Mouse (Mus musculus): ENCODE measurements at regions not wholly inside any gene's neighbourhood (a gene's known extent, or its start where the extent isn't known, plus 50 kb on each side); places are given as distances from the start of the nearest gene placed in this dataset.

GRCm38 (mm10) chr11:17417656-17418289 lies 160.4 kb downstream of the C1d start:
- H3K4me1 ChIP-seq, result no peaks in the 10 kb centered on the region
- H3K27ac ChIP-seq, result no peak overlapping the region
- H3K36me3 ChIP-seq (replicated peaks), result 0 out of 2 replicates have a peak, but pooled peaks cover 3% of the 10 kb centered on the region
- H3K9me3 ChIP-seq, result peaks cover 8% of the 10 kb centered on the region; the same call in 1 of the 2 replicates
- no peaks in the 10 kb centered on the region for H3K27me3 ChIP-seq (replicated peaks)
- ATAC-seq (replicated peaks), result no peak
- no peak overlapping the region for H3K9ac ChIP-seq
- H3K4me3 ChIP-seq, result no peak overlapping the region
- H3K4me2 ChIP-seq, result no peak overlapping the region
- 69% methylated on average over 4 of the region's 4 CpGs for WGBS

DNA sequence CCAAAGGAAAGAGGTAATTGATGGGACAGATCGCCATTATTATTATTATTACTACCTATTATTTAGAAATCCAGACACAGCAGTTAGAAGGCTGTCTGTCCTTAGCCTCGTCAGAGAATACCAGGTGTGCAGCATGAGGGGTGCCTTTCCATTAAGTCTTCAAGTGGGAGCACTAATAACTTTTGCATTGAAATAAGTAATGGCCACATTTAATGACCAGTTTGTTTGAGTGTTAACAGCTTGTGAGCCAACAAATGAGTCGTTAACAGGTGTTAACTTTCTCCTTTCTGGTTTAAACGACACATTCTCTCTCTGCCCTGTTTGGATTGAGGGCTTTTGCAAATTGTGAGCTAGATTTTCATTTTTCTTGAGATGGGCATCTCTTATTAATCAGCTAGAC lies 184.8 kb downstream of the C1d start:
- Histone ChIP-seq H3K27me3 (replicated peaks) (no peaks in the 10 kb centered on the region), H3K27ac (no peak overlapping the region), H3K4me3 (no peak overlapping the region), H3K9me3 (no peaks in the 10 kb centered on the region), H3K4me1 (no peaks in the 10 kb centered on the region), H3K36me3 (replicated peaks) (no peaks in the 10 kb centered on the region), H3K4me2 (no peak overlapping the region), H3K9ac (no peak overlapping the region)
- ATAC-seq (replicated peaks), result no peak
- 66% methylated on average over 4 of the region's 4 CpGs for WGBS

DNA sequence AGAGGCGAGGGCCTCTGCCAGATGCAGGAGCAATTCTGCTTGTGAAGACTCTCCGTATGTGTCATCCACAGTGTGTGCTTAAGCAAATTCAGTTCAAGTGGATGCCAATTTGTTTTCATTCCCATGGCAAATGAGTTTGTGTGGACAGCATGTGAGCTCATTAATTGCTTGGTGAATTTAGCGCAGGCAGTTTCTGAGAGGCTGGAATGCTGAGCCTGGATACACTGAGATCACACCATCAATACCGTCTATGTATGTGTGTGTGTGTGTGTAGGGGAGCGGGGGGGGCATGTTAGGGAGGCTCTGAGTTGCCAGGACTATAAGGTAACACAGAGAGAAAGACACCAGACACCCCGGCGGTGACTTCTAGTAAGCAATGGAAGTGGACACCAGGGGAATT lies 191.9 kb downstream of the C1d start:
- H3K36me3 ChIP-seq (replicated peaks), result no peaks in the 10 kb centered on the region
- no peak overlapping the region for H3K27ac ChIP-seq
- H3K4me2 ChIP-seq, result no peak overlapping the region
- no peak for ATAC-seq (replicated peaks)
- no peak overlapping the region for H3K4me3 ChIP-seq
- 81% methylated on average over 7 of the region's 7 CpGs for WGBS
- no peaks in the 10 kb centered on the region for H3K9me3 ChIP-seq
- no peak overlapping the region for H3K9ac ChIP-seq
- no peaks in the 10 kb centered on the region for H3K27me3 ChIP-seq (replicated peaks)
- no peaks in the 10 kb centered on the region for H3K4me1 ChIP-seq

GRCm38 (mm10) chr11:17450360-17451045 lies 193.1 kb downstream of the C1d start:
- H3K27me3 ChIP-seq (replicated peaks), result no peaks in the 10 kb centered on the region
- H3K9me3 ChIP-seq, result no peaks in the 10 kb centered on the region
- 76% methylated on average over 7 of the region's 7 CpGs for whole genome bisulfite sequencing
- H3K4me2 ChIP-seq, result no peak overlapping the region
- no peak overlapping the region for H3K27ac ChIP-seq
- no peak overlapping the region for H3K4me3 ChIP-seq
- no peaks in the 10 kb centered on the region for H3K4me1 ChIP-seq
- no peak overlapping the region for H3K9ac ChIP-seq
- H3K36me3 ChIP-seq (replicated peaks), result no peaks in the 10 kb centered on the region
- ATAC-seq (replicated peaks), result no peak

DNA sequence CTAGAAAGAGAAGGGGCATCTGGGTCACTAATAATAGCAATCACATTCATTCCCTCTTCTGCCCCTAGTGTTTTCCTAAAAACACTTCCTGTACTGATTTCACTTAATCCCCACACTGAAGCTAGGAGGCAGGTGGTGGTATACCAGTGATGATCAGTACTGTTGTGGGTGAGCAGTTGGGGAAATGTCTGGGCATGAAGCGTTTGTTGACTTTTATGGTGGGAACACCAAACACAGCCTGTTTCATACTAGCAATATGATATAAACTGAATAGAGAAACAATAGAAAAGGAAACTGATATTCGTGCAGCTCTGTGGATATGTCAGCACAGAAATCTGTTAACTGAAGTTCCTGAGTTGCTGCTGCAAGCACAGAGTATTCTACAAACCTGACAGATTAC lies 194.1 kb downstream of the C1d start:
- no peak overlapping the region for H3K4me2 ChIP-seq
- no peaks in the 10 kb centered on the region for H3K4me1 ChIP-seq
- no peaks in the 10 kb centered on the region for H3K36me3 ChIP-seq (replicated peaks)
- ATAC-seq (replicated peaks), result no peak
- H3K9me3 ChIP-seq, result no peaks in the 10 kb centered on the region
- H3K4me3 ChIP-seq, result no peak overlapping the region
- no peak overlapping the region for H3K27ac ChIP-seq
- 94% methylated on average over 2 of the region's 2 CpGs for WGBS
- H3K27me3 ChIP-seq (replicated peaks), result no peaks in the 10 kb centered on the region
- no peak overlapping the region for H3K9ac ChIP-seq

GRCm38 (mm10) chr11:17453530-17453929 lies 196.2 kb downstream of the C1d start:
- Histone ChIP-seq H3K27ac (no peak overlapping the region), H3K4me3 (no peak overlapping the region), H3K4me2 (no peak overlapping the region), H3K9ac (no peak overlapping the region), H3K27me3 (replicated peaks) (no peaks in the 10 kb centered on the region), H3K4me1 (no peaks in the 10 kb centered on the region), H3K36me3 (replicated peaks) (no peaks in the 10 kb centered on the region), H3K9me3 (no peaks in the 10 kb centered on the region)
- WGBS, result 69% methylated on average over 9 of the region's 9 CpGs
- ATAC-seq (replicated peaks), result no peak

- peaks cover 6% of the 10 kb centered on the region for H3K4me1 ChIP-seq
- no peak overlapping the region for H3K27ac ChIP-seq
- H3K4me3 ChIP-seq, result no peak overlapping the region
- H3K9me3 ChIP-seq, result no peaks in the 10 kb centered on the region
- 72% methylated on average over 4 of the region's 4 CpGs for WGBS
- ATAC-seq (replicated peaks), result no peak
- H3K36me3 ChIP-seq (replicated peaks), result no peaks in the 10 kb centered on the region
- H3K27me3 ChIP-seq (replicated peaks), result 0 out of 2 replicates have a peak, but pooled peaks cover 5% of the 10 kb centered on the region
- no peak overlapping the region for H3K4me2 ChIP-seq
- H3K9ac ChIP-seq, result no peak overlapping the region
Observed at GRCm38 (mm10) chr11:17458946-17459345, 201.6 kb downstream of the C1d start.

DNA sequence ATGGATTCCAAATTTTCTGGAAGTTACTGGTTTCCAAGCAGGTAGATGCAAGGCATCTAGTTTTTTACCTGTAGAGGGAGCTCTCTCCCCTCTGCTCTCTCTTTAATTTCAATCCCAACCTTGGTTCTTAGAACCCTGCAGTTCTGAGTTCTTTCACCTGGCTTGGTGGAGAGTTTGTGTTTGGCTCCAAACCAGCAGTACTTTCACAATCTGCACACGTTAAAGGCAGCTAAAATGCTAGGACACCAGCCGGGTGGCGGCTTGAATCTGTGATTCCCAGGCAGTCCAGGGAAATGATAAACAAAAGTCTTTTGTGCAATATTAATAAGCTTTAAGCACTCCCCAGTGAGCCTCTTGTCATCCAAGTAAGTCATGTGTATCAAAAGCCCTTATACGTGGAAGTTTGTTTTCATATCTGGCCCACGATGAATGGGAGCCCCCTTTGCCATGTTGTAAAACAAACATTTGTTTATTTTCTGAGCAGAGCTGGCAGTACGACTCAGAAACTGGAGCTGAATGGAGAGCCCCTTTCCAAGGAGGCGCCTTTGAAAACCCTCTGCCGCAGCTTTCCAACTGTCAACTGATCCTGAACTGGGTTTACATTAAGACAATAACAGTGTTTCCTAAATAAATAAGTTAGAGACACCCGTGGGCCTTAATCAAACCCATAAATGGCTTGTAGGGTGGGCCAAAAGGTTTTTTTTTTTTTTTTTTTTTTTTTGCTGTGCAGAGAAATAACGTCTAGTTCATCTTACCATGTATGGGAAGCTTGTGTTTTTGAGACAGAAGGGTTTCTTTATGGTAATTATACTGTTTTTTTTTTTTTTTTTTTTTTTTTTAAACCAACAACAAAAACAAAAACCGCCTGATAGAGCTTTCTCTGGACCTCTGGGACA lies 202.9 kb downstream of the C1d start:
- ATAC-seq (replicated peaks), result peak; percentile 84
- H3K27ac ChIP-seq, result no peak overlapping the region

DNA sequence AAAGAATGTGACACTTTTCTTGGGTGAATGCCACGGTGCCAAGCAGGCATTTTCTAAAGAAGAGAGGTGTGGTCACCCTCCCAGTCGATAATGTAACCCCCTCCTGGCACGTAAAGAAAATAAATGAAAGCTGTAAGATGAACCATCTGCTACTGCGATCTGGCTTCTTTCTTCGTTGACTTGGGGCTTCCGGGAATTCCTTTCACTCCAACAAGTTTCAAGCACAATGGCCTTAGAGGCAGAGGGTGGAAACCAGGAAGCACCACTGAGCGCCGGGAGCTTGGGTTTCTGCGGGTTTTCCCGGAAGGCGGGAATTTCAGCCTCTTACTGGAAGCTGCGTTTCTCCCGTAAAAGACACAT lies 203.5 kb downstream of the C1d start:
- H3K9me3 ChIP-seq, result no peaks in the 10 kb centered on the region
- 0 out of 2 replicates have a peak overlapping the region, but pooled peaks have one; percentile 6 for H3K9ac ChIP-seq
- peak overlapping the region; percentile 21 for H3K4me3 ChIP-seq
- H3K27me3 ChIP-seq (replicated peaks), result 0 out of 2 replicates have a peak, but pooled peaks cover 5% of the 10 kb centered on the region
- H3K27ac ChIP-seq, result no peak overlapping the region
- 6% methylated on average over 13 of the region's 13 CpGs for WGBS
- peaks cover 6% of the 10 kb centered on the region for H3K4me1 ChIP-seq
- H3K36me3 ChIP-seq (replicated peaks), result no peaks in the 10 kb centered on the region
- ATAC-seq (replicated peaks), result no peak
- H3K4me2 ChIP-seq, result peak overlapping the region; percentile 43

More for the DNA sequence above, 202.9 kb downstream of the C1d start:
- Histone ChIP-seq H3K9me3 (no peaks in the 10 kb centered on the region), H3K4me2 (peak overlapping the region; percentile 43), H3K27me3 (replicated peaks) (0 out of 2 replicates have a peak, but pooled peaks cover 5% of the 10 kb centered on the region), H3K4me3 (peak overlapping the region; percentile 21; the same call in 1 of the 2 replicates), H3K9ac (no peak overlapping the region), H3K4me1 (peaks cover 6% of the 10 kb centered on the region), H3K36me3 (replicated peaks) (no peaks in the 10 kb centered on the region)
- 5% methylated on average over 11 of the region's 11 CpGs for WGBS

DNA sequence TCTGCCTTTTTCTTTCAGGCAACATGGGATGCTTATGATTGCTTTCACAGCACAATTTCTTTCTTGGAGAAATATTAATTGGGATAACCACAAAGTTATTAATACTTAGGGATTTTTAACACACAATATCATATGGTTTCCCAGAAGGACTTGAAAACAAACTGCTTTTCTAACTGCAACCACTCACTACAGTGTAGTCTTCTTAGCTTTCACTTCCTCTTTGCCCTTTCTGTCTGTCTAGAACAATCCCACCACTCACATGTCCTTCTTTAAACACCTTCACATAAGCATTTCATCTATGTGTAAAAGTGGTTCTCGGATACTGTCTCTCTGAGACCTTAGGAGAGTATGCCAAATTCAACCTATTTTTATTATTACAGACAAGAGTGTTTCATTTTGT lies 204.3 kb downstream of the C1d start:
- H3K9me3 ChIP-seq, result no peaks in the 10 kb centered on the region
- H3K9ac ChIP-seq, result no peak overlapping the region
- H3K4me2 ChIP-seq, result no peak overlapping the region
- no peak overlapping the region for H3K27ac ChIP-seq
- no peaks in the 10 kb centered on the region for H3K36me3 ChIP-seq (replicated peaks)
- H3K4me1 ChIP-seq, result peaks cover 6% of the 10 kb centered on the region
- ATAC-seq (replicated peaks), result no peak
- H3K27me3 ChIP-seq (replicated peaks), result 0 out of 2 replicates have a peak, but pooled peaks cover 5% of the 10 kb centered on the region
- WGBS, result 94% methylated on average over 1 of the region's 1 CpGs
- no peak overlapping the region for H3K4me3 ChIP-seq

DNA sequence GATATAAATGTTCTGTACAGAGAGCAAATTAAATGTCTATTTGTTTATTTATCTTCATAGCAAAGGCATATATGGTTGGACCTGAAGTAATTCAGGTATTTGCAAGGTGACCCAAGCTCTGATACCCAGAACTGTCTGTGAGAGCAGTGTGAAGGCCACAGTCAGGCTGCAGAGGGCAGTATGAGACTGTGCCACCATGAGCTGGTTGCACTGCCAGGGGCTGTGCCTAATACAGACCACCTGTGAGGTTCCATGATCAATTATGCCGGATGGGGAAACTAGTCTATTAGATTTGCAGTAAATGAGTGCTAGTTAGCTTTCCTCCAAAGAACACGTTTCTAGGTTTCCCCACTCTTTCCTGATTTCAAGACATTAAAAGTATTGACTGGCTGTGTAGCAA lies 207.5 kb downstream of the C1d start:
- Histone ChIP-seq H3K4me2 (no peak overlapping the region), H3K27me3 (replicated peaks) (0 out of 2 replicates have a peak, but pooled peaks cover 2% of the 10 kb centered on the region), H3K9ac (no peak overlapping the region), H3K9me3 (no peaks in the 10 kb centered on the region), H3K4me3 (no peak overlapping the region), H3K36me3 (replicated peaks) (no peaks in the 10 kb centered on the region), H3K4me1 (peaks cover 6% of the 10 kb centered on the region), H3K27ac (no peak overlapping the region)
- ATAC-seq (replicated peaks), result peak; percentile 91
- 43% methylated on average over 2 of the region's 2 CpGs for WGBS

DNA sequence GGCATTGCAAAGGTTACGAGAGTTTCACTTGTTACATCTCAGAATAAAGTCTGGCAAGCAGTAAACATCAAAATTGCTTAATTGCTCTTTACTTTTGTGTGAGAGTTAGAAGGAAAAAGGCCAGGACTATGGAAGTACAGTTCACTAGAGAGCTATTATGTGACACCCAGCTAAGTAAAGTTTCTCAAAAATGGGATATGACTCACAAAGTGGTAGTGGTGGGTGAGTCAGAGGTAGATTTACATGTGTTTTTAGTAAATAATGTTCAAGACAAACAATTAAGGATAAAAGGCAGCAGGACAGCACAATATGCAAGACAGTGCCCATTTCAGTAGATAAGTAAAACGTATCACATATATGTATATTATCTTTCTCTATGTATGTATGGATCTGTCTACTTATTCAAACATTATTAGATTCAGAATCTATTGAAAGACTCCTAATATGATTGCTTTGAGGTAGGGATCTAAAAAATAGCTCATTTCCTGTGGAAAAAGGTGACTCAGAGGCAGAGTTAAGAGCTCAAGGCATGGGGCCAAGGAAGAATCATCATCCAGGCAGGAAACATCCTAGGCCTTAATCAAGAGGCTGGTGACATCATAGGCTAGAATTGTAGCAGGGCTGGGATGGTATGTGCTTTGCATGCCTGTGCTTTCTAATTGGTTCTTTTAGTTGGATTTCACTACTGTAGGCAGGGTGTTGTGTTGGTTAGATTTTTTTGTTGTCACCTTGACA lies 211.2 kb downstream of the C1d start:
- no peaks in the 10 kb centered on the region for H3K4me1 ChIP-seq
- ATAC-seq (replicated peaks), result no peak
- no peak overlapping the region for H3K4me2 ChIP-seq
- WGBS, result 88% methylated on average over 2 of the region's 2 CpGs
- H3K9ac ChIP-seq, result no peak overlapping the region
- no peaks in the 10 kb centered on the region for H3K9me3 ChIP-seq
- no peak overlapping the region for H3K27ac ChIP-seq
- no peaks in the 10 kb centered on the region for H3K36me3 ChIP-seq (replicated peaks)
- H3K27me3 ChIP-seq (replicated peaks), result no peaks in the 10 kb centered on the region
- no peak overlapping the region for H3K4me3 ChIP-seq
